Mouse (Mus musculus) mouse trophoblast stem cell (cell line): ENCODE data around the gene E330009J07Rik.

Experiments used
- in situ Hi-C, 2 experiments: fragments of 300-500 bp; cut with MseI, MboI; formaldehyde crosslinking; loops; 2 replicates in 1 of 2; 3 replicates in 1 of 2; pipeline ENCODE4 v1.15.1; 2025

E330009J07Rik gene

DNA sequence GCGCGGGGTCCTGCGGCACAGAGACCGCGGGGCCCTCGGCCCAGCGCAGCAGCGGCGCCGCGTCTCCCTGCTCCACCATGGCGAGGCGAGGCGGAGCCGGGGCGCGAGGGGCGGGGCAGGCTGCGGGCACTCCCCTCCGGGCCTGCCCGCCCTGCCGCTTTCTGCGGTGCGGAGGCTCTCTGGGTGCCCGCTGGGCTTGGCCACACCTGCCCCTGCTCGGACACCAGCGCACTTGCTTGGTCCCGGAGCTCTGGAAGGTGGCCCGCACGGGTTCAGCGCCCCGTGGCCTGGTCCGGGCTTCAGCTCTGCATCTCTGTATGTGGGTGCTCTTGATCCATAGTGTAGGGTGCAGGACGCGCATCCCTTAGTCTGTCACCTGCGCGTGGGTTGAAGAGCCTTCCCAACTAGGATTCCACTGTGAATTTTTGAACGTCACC lies at the start of gene E330009J07Rik:
TSS of gene E330009J07Rik (minus strand) at position 89 of the 437 bp plus-strand sequence.
- in situ Hi-C loops: no loop called here

GRCm38 (mm10) chr6:40482318-40482717 lies 46.4 kb upstream of the E330009J07Rik start:
- in situ Hi-C loops: no loop called here

DNA sequence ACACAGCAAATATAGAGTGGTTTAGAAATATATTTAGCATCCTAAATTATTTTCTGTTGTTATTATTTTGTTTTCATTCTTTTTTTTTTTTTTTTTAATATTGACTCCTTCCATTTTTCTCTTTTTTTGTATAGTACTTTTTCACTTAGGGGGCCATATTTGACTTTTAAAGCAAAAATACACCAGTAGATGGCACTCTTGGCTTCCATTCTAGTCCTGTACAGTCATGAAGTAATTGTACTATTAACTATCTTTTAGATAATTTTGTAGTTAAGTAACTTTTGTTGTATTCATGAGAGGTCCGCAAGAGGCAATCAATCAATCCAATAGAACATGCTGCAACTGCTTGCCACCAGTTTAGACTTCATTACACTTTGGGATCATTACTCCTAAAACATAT lies 43.8 kb upstream of the E330009J07Rik start:
- in situ Hi-C loops: no loop called here

- in situ Hi-C loops: no loop called here
These were observed 40.2 kb upstream of the E330009J07Rik start for GRCm38 (mm10) chr6:40476132-40476531.

- in situ Hi-C loops: no loop called here
These were observed 35.7 kb upstream of the E330009J07Rik start for GRCm38 (mm10) chr6:40471720-40472010.

DNA sequence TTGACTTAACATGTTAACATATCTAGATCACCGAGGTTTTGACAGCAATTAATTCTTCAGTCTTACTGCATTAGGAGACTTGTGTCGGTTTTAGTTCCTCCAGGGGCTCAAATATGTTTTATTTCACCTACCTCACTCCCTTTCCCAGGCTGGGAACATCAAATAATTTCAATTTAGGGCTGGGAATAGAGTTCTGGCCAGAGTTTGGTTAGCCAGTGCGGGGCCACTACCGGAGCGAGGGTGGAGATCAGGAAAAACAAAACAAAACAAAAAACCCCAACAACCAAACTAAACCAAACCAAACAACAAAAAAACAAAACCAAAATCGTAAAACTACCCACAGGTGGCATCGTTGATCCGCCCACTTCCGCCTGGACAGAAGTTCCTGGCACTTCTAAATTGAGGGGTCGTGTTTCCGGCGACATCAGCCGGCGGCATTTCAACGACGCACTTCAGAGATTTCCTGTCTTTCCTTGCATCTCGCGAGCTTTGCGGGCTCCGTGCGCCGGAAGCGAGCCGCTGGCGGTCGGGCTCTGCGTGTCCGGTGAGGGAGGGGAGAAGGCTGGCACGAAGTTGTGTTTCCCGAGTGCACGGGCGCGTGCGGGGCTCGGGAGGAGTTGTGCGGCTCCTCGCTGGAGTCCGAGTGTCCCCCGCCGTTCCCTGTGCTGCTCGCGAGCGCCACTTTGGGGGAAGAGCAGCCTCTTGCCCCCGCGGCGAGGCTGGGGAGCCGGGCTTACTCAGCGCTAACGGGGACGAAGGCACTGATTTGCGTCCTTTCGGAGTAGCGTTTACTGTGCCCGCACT lies 35.2 kb upstream of the E330009J07Rik start, which contains the start of gene Ssbp1:
TSS of gene Ssbp1 (plus strand) at position 437 of the 804 bp plus-strand sequence.
- in situ Hi-C loops: no loop called here

GRCm38 (mm10) chr6:40465710-40466109 lies 29.8 kb upstream of the E330009J07Rik start:
- in situ Hi-C loops: no loop called here

DNA sequence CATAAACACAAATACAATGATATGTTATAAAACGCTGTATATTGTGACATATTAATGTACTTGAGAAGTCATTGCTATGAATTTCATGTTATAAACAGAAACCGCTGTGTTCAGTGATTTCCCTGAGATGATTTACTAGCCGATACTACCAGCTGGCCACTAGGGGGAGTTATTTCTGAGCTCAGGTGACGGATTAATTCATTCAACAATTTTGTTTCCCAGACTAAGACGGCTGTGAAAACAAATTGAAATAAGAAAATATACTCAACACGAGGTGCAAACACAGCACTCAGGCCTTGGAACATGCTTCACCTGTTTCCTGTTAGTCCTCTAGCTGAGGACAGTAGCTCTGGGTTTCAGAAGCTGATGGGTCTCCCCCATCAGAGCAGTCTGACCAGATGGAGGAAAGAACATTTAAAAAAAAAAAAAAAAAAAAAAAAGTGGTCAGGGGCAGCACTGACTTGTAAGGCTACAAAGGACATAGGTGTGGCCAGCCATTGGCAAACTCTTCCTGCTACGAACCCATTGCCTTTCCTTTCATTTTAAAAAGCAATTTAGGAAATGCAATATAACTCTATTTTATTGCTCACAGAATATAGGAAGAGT lies 18.6 kb upstream of the E330009J07Rik start:
- in situ Hi-C loops: no loop called here

DNA sequence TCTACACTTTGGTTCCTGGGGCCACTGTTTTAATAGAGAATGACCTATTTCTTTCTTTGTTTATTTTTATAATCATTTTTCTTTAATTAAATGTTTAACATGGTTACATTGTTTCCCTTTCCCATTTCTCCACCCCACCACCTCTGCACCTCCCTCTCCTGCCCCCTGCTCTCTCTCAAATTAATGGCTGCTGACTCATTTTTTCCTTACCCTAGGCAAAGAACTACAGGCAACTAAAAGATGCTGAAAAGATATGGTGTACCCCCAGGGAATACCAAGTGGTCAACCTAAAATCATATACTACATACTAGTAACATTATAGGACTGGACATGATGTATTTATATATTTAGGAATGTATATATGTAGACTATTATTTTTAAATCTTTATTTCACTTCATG lies 12.7 kb upstream of the E330009J07Rik start:
- in situ Hi-C loops: no loop called here

DNA sequence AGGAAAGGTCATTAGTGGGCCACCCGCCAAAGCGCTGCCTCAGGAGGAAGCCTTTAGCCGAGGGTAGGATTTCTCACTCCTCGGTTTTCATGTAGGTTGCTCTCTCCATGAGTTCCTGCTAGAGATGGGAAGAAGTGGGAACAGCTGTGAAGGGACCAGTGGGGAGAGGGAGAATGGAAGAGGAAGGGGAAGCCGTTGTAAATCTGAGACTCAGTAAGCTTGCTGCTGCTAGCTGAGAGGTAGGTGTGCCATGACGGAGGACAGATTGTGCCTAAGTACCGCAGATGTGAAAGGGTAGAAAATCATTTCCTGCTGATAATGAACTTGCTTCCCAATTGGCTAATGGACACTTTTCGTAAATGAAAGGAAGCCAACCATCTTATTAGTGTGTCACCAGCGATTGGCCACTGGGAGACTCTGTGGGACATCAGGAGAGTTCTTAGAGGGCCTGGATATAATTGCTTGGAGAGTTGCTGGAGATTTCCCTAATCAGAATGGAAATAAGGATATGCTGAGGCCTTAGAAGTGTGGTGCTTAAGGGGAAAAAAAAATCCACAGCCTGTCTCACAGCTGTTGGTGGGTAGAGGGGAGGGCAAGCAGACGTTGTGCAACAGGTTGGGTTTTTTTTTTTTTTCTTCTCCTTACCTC lies 7.5 kb upstream of the E330009J07Rik start:
- in situ Hi-C loops: no loop called here

GRCm38 (mm10) chr6:40441755-40442154 lies 5.8 kb upstream of the E330009J07Rik start:
- in situ Hi-C loops: no loop called here

DNA sequence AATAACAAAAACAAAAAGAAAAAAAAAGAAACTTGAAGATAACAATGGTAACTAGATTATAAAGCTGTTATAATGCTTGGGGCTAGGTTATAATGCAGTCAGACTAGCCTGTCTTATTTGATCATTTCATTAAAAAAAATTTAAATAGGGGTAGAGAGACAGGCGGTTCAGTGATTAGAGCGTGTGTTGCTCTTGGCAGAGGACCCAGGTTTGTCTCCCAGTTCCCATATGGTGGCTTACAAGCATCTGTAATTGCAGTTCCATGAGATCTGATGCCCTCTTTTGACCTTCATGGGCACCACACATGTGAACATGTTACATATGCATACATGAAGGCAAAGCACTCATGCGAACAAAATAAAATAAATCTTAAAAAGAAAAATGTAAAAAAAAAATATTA lies 5.3 kb upstream of the E330009J07Rik start:
- in situ Hi-C loops: no loop called here

DNA sequence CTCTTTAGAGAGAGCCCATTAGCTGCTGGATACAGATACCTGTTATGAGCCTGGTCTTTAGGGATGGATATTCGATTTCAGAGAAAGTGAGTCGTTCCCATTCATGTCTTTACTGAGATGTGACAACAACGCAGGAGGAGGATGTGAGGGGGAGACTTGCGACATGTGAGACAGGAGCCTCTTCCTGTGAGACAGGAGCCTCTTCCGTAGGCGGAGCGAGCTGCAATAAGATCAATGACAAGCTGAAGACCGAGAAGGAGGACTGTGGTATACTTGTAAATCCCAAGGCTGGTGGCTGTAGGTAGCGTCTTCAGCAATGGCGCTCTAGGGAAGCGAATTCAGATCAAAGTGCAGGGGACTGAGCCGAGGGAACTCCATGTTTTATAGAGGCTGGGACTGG lies 3.8 kb upstream of the E330009J07Rik start:
- in situ Hi-C loops: no loop called here

DNA sequence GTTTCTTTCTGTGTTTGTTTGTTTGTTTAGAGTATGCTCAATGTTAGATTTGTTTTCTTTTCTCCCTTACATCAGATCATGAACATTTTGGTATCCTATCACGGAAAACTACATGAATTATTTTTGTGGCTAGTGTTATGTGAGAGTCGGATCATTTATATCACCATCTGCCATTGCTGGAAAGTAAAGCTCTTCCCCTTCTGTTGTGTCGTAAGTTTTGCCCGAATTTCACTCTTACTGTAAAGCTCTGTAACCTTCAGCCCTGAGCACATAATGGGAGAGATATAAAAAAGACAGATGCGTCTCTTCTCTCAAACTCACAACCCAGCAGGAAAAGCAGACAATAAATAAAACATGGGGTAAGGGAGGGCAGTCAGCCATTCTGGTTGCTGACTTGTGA lies 3.0 kb upstream of the E330009J07Rik start, which contains the start of gene Wee2:
TSS of gene Wee2 (plus strand) at position 153 of the 400 bp plus-strand sequence.
- in situ Hi-C loops: no loop called here

DNA sequence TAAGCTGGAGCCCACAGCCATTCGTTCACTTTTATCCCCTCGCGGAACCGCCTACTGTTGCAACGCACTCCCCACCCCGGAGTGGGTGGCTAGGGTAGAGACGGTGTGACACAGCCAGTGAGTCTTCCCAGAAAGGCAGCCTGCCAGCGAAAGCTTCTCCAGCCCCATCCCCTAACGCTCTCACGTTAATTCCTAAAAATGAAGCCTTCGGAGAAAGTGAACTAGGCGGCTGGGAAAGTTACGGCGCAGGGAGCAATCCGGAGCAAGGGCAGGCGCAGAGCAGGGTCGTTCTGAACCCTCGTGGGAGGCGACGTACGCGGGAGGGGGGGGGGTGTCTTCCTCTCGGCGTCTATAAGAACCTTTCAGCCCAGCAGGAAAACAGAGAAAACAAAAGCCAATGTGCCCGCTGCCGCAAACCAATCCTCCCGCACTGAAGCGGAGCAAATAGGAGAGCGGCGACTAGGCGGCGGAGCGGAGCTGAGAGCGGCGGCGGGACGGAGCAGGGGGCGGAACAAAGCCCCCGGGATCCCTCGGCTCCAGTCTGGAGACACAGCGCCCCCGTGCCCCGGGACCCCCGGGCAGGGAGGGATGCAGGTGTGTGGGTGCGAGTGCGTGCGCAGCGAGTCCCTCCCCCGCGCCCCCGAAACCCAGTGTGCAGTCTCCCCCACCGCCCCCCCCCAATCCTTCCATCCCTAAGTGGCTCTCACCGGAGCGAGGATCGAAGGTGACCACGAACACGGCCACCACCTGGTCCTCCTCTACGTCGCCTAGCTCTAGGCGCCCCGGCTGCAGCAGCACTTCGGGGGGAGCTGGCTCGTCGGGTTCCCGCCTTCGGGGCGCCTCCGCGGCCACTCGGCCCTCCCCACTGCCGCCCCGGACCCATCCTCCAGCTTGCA lies 536 bp downstream of the E330009J07Rik start:
- in situ Hi-C loops: no loop called here

GRCm38 (mm10) chr6:40434697-40435096 lies 1.2 kb downstream of the E330009J07Rik start:
- in situ Hi-C loops: no loop called here

- in situ Hi-C loops: no loop called here
These were observed 3.3 kb downstream of the E330009J07Rik start for GRCm38 (mm10) chr6:40432346-40433275.

DNA sequence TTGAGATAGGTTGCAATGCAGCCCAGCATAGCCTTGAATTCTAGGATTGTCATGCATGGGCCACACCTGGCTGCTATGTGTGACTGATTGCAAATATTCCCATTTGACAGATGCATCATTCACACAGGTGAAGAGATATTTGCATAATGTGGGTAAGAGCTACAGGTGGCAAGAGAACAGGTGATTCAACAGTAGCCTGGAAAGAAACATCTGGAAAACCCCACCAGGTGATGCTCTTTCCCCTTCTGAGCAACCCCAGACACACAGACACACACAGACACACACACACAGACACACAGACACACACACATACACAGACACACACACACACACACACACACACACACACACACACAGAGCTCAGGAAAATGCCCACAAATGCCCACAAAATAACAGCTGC lies 4.1 kb downstream of the E330009J07Rik start:
- in situ Hi-C loops: no loop called here

DNA sequence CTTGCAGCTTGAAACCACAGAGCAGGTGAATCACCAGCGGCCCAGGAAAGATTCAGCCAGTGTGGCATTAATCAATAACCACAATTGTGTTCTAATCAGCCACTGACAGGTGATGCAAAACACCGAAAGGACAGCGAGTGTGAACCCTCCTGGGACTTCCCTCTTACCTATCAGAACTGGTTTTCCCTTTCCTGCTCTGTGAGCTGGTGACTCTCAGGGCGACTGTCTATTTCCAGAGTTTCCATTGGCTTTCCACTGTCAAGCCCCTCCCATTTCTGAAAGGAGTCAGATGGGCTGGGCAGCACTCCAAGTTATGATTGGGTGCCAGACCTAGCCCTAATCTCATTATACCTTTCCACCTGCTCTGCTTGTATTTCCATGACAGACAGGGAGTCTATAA lies 4.6 kb downstream of the E330009J07Rik start:
- in situ Hi-C loops: no loop called here

DNA sequence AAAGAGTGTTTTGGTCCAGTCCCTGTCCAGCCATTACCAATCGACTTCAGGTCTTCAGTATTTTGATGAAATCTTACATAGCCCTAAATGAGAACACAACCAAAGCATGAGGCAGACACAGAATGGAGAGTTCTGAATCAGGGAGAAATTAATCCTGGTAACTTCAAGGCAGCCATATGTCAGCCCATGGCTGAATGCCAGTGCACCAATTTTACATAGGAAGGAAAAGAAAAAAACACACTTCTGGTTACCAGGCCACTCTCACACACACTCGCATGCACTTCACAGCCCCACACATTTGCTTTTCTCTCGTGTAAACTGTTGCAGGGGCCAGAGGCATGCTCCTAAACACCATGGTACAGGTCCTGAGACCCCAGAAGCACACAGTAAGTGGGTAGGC lies 5.1 kb downstream of the E330009J07Rik start:
- in situ Hi-C loops: no loop called here

GRCm38 (mm10) chr6:40430251-40430650 lies 5.7 kb downstream of the E330009J07Rik start:
- in situ Hi-C loops: no loop called here
